Mouse (Mus musculus): ENCODE data around the gene Bcdin3d. TPM values are rescaled to one million over a fixed set of nuclear protein-coding genes. Genes with fewer than 3 reads are reported as not detected.

Gene Bcdin3d
- total RNA-seq, 2 experiments from 2014 or later: 5.0 TPM

DNA sequence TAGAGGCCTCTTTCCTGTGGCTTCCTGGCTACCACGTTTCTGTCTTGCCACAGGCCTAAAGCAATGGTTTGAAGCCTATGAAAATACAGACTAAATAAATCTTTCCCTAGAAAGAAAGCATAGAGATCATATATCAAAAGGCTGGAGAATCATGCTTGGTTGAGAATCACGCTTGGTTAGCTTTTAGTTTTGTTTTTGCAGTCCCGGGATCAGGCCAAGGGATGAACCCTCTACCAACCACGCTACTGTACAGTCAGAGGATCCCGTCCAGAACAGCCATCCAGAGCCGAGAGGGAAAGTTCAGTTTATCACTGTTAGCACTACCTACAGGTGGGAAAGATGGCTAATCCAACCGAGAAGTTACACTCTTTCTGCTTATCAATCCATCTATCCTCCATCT, 32.2 kb downstream of the Bcdin3d start:
- DNase-seq (ENCODE audit: low spot score in 2 of 2): no peak

DNA sequence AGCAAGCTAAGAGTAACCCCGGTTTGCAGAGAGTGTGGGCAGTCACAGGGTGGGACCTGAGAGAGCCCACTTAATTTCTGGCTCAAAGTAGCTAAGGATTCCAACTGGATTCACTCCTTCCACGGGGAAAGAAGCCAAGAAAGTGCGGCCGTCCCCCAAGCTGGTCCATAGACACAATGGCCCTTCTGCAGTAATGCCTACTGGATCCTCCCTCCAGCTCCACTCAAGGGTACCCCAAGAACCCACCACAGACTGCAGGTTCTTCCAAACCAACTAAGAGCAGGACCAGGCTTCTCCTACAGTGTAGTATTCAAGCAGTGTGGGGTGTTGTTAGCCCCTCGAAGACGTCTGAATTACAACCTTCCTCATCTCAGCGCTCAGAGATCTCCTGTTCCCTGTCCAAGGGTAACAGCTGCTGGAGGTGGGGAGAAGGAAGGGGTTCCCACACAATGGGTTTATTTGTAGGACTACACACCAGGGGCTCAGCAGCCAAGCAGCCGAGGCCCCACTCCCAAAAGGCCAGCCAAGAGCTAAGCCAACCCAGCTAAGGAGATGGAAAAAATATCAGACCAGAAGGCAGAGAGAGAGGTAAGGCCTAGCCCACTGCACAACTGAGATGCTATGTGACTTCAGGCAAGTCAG, 33.6 kb downstream of the Bcdin3d start:
- DNase-seq (ENCODE audit: low spot score in 2 of 2): no peak

DNA sequence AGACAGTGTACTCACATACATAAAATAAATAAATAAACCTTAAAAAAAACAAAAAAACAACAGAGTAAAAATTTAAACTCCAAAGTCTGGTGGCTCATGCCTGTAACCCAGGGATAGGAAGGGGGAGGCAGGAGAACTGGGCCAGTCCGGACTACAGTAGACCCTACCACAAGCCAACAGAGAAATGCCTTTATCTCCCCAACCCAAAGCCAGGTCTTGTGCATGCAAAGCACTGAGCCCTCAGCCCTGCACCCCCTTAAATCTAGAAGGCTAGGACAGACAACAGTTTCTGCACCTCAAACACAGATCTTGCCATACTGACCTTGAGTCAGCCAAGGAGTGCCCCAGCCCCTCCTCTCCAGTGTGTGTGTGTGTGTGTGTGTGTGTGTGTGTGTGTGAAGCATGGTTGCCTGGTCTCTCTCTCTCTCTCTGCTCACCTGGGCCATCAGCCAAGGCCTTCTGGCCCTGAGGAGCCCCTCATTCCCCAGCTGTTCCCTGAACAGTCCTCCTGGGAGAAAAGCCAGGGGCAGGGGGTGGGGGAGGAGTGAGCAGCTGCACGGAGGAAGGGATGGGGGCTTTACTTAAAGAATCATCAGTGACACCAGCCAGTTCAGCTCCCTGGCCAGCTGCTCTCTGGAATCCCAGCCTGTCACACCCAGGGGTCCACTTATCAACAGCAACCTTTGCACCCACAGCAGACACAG, 34.3 kb downstream of the Bcdin3d start:
- no peak for DNase-seq (ENCODE audit: low spot score in 2 of 2)

DNA sequence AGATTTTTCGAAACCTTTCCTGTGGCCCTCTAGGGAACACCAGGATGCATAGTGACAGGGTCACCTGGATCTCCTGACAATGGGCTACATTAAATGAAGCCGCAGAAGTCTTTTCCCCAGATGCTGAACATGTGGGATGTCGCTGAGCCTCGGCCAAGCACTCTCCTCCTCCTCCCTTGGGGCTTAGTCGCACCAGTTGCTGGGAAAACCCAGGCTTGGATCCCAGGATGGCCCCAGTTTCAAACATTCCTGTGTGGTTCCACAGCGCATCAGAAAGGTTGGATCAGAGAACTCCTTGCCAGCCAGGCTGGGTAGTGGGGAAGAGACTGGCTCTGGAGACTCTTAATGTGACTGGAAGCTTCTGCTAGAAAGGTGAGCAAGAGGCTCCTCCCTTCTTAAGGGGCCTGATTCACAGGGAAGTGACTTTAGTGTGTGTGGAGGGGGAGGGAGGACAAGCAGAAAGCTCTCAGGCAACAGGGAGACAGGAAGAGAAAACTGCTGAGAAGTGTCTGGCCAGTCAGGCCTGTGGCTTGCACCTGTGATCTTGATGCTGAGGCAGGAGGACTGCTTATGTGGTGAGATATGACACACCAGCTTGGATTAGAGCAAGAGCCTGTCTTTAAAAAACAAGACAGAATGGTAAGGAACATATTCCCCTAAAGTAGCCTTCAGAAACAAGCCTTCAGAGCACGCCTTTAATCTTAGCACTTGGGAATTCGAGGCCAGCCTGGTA, 35.4 kb downstream of the Bcdin3d start:
- DNase-seq (ENCODE audit: low spot score in 2 of 2): no peak

GRCm38 (mm10) chr15:99433913-99434312, 40.6 kb downstream of the Bcdin3d start:
- DNase-seq (ENCODE audit: low spot score in 2 of 2): no peak

DNA sequence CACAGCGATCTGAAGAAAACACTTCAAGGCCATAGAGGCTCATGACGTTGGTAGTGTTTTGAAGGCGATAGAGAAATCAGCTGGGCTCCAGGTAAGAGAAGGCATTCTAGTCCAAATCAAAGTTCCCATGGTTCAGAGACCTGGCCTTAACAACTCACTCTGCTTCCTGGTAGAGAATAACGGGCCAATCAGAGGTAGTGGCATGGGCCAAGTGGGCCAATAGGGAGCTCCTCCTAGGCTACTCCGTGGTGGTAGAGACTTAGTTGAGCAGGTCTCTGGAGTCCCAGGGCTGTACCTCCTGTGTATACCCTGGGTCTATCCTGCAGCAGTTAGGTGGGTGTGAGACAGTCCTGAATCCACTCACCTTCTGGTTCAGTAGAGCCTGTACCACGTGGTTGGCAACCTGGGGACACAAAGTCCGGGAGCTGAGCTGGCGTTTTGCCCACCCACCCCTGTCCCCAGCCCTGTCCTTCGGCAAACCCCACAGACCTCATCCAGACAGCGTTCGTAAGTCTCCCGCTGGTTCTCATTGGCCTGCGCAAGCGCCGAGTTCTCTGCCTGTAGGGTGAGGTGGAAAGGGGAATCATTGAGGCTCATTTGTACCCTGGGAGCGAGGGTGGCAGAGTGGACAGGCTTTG, 41.3 kb downstream of the Bcdin3d start:
- no peak for DNase-seq (ENCODE audit: low spot score in 2 of 2)

DNA sequence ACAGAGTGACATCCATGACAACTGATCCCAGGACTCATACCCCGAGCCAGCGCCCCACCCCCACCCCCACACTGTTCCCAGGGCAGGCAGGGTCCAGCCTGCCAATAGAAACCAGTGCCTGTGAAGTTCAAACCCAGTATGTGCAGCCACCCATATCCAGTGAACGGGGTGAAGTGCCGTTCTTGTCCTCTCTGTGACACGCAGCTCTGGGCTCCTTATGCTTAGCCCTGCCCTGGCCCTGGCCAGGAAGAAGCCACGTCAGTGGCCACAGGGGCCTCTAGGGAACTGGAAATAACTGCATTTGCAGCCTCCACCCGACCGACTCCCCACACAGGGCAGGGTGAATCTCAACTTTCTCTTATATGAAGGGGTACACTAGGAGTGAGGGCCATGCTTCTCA, 42.6 kb downstream of the Bcdin3d start:
- no peak for DNase-seq (ENCODE audit: low spot score in 2 of 2)

- DNase-seq (ENCODE audit: low spot score in 2 of 2): no peak
Measured at GRCm38 (mm10) chr15:99431504-99431903, 43.0 kb downstream of the Bcdin3d start.

DNA sequence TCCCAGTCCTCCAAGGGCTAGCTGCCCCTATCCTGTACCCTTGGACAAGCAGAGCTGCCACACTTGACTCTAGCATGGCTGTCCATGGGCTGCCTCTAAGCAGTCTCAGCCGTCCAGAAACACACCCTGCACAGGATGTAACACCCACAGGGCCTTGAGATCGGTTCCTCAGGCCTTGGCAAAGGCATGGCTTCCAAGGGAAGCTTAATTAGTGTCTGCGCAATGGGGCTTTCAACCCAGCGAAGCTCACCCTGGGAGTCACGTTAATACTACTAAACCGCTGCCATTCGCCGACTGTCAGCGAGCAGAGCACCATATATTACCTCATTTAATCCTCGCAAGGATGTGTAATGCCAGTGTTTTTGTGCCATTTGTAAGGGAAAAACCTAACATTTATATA, 43.5 kb downstream of the Bcdin3d start:
- no peak for DNase-seq (ENCODE audit: low spot score in 2 of 2)

GRCm38 (mm10) chr15:99430394-99430793, 44.1 kb downstream of the Bcdin3d start:
- no peak for DNase-seq (ENCODE audit: low spot score in 2 of 2)

- no peak for DNase-seq (ENCODE audit: low spot score in 2 of 2)
Measured at GRCm38 (mm10) chr15:99423884-99424283, 50.6 kb downstream of the Bcdin3d start.

- DNase-seq (ENCODE audit: low spot score in 2 of 2): no peak
Measured at GRCm38 (mm10) chr15:99423131-99423530, 51.4 kb downstream of the Bcdin3d start.

DNA sequence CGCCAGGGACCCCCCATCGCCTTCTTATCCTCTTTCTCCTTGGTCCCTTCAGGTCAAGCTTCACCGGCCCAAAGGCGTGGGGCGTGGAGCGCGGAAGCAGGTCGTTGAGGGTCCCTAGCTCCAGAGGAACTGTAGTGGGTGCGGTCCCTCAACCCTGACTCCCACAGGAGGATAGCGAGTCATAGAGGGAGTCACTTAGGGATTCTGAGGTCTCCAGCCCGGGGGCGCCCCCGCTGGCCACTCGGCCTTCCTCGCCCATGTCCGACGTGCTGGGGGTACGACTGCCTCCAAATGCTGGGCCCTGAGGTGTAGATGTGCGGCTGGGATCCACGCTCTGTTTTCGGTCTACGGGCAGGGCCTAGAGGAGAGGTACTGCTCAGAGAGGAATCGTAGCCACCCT, 52.0 kb downstream of the Bcdin3d start:
- no peak for DNase-seq (ENCODE audit: low spot score in 2 of 2)

GRCm38 (mm10) chr15:99421676-99422075, 52.9 kb downstream of the Bcdin3d start:
- no peak for DNase-seq (ENCODE audit: low spot score in 2 of 2)

GRCm38 (mm10) chr15:99421152-99421551, 53.4 kb downstream of the Bcdin3d start:
- DNase-seq (ENCODE audit: low spot score in 2 of 2): no peak

- DNase-seq (ENCODE audit: low spot score in 2 of 2): no peak
Measured at GRCm38 (mm10) chr15:99420521-99421014, 54.0 kb downstream of the Bcdin3d start.

- no peak for DNase-seq (ENCODE audit: low spot score in 2 of 2)
Measured at GRCm38 (mm10) chr15:99420101-99420500, 54.4 kb downstream of the Bcdin3d start.

All from layer of hippocampus, adult 18-20 months (tissue).